Mouse (Mus musculus) lung, embryonic 14.5 days (tissue): Measurements from ENCODE around the gene Abhd12. TPM values are rescaled to one million over a fixed set of nuclear protein-coding genes. Genes with fewer than 3 reads are reported as not detected.

ENCODE experiments used
- ATAC-seq: fragments of 200-750 bp; cut with Nextera tagmentation; 2 replicates; pipeline ENCODE4 v1.8.0; 2017; ENCODE audit warnings: mild to moderate bottlenecking, moderate TSS enrichment, moderate library complexity; ENCODE audit not compliant: insufficient read depth
- DNase-seq: peaks from one replicate; pipeline ENCODE4 v3.0.0-alpha.2; 2015
- H3K27ac ChIP-seq: fragments of 300-500 bp; sonication (generic); 2 replicates; pipeline ENCODE4 v1.5.1; 2014; ENCODE audit warnings: low read depth, mild to moderate bottlenecking, moderate library complexity
- H3K27me3 ChIP-seq: fragments of 300-500 bp; sonication (generic); 2 replicates; pipeline ENCODE4 v1.6.1; 2014; ENCODE audit warnings: low read length, control low read depth; ENCODE audit not compliant: insufficient read depth
- H3K36me3 ChIP-seq: fragments of 300-500 bp; sonication (generic); 2 replicates; pipeline ENCODE4 v1.6.1; 2014; ENCODE audit warnings: control low read depth; ENCODE audit not compliant: insufficient read depth
- H3K4me1 ChIP-seq: fragments of 300-500 bp; sonication (generic); 2 replicates; pipeline ENCODE4 v1.6.1; 2014; ENCODE audit warnings: antibody characterized with exemption, control low read depth; ENCODE audit not compliant: insufficient read depth
- H3K4me2 ChIP-seq: fragments of 300-500 bp; sonication (generic); 2 replicates; pipeline ENCODE4 v1.6.1; 2014; ENCODE audit warnings: mild to moderate bottlenecking
- H3K4me3 ChIP-seq: fragments of 300-500 bp; sonication (generic); 2 replicates; pipeline ENCODE4 v1.5.1; 2014; ENCODE audit warnings: low read depth, low read length
- H3K9ac ChIP-seq: fragments of 300-500 bp; sonication (generic); 2 replicates; pipeline ENCODE4 v1.6.1; 2014
- H3K9me3 ChIP-seq: fragments of 300-500 bp; sonication (generic); 2 replicates; pipeline ENCODE4 v1.6.1; 2016; ENCODE audit warnings: low read depth, low read length, control low read depth
- CTCF ChIP-seq: IDR thresholded peaks from 2 replicates; pipeline ENCODE4 v1.5.1; 2016; ENCODE audit warnings: antibody characterized with exemption, low read depth
- WGBS: fragments of 180-500 bp; shearing (Covaris S2); extraction: QIAGEN DNeasy Blood & Tissue Kit; methylation state at CpG from one replicate; pipeline ENCODE4 v1.1.7; 2014; 5-methylcytosine and 5-hydroxymethylcytosine counted together
- polyA plus RNA-seq: library from polyadenylated mRNA; unstranded; fragments of >200 nt; fragmentation: Nextera tagmentation; extraction: Ambion mirVana; gene quantifications from 2 replicates; pipeline ENCODE4 v1.2.1, GENCODE M21; 2014

Abhd12 gene
- polyA plus RNA-seq, 1 experiment from 2014 or later = 67.2 TPM

DNA sequence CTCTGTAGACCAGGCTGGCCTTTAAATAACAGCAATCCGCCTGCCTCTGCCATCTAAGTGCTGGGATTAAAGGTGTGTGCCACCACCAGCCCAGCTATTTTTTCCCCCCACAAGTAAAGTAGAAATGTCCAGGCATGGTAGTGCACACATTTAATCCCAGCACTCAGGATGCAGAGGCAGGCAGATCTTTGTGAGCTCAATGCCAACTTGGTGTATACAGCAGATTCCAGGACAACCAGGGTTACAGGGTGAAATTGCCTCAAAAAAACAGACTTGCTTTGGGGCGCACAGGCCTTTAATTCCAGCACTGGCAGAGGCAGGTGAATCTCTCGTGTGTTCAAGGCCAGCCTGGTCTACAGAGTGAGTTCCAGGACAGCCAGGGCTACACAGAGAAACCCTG lies 18.5 kb upstream of the Abhd12 start:
- Histone ChIP-seq H3K27me3 (no peaks in the 10 kb centered on the region), H3K36me3 (peaks cover 30% of the 10 kb centered on the region), H3K27ac (no peak overlapping the region), H3K4me1 (no peaks in the 10 kb centered on the region), H3K9me3 (no peaks in the 10 kb centered on the region), H3K4me3 (no peak overlapping the region), H3K9ac (no peak overlapping the region), H3K4me2 (no peak overlapping the region)
- WGBS = 88% methylated on average over 3 of the region's 3 CpGs
- ATAC-seq (no peak), DNase-seq (no peak)
- TF ChIP-seq CTCF = no peak

DNA sequence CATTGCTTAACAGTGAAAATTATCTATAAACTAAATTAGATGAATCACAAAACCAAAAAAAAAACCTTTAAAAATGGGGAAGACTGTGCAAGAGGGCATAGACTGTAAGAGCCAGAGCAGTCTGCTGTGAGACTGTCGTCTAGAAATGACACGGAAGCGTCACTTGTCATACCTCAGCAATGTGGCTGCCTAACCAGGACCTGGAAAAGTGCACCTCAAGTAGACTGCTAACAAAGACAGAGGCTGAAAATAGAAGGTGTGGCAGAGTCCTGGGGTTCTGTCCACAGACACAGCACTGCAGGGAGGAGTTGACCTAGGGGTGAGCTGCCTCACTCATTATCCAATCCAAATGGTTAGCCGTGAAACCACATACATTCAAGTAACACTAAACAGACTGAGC lies 17.6 kb upstream of the Abhd12 start:
- peaks cover 28% of the 10 kb centered on the region for H3K36me3 ChIP-seq
- no peak for TF ChIP-seq CTCF
- no peak overlapping the region for H3K4me2 ChIP-seq
- H3K27ac ChIP-seq = no peak overlapping the region
- 85% methylated on average over 4 of the region's 4 CpGs for WGBS
- H3K9me3 ChIP-seq = no peaks in the 10 kb centered on the region
- H3K9ac ChIP-seq = no peak overlapping the region
- H3K27me3 ChIP-seq = no peaks in the 10 kb centered on the region
- H3K4me3 ChIP-seq = no peak overlapping the region
- no peak for ATAC-seq
- H3K4me1 ChIP-seq = no peaks in the 10 kb centered on the region
- DNase-seq = no peak

DNA sequence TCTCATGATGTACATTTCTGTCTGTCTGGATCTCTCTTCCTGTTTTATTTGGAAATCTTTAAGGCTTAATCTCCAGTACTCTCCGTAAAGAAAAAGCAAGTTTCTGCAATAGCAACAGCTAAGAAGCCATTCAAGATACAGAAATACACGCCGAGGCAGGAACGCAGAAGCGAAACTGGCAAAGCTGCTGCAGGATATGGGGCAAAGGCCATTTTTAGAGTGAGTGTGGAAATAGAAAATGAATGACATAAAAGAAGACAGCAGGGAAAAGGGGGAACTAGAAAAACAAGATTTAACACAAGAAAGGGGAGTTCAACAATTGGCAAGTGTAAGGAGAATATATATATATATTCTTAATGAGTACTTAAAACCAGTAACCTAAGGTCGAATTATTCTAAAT lies 17.2 kb upstream of the Abhd12 start:
- Histone ChIP-seq H3K4me1 (no peaks in the 10 kb centered on the region), H3K27ac (no peak overlapping the region), H3K36me3 (peaks cover 28% of the 10 kb centered on the region), H3K9me3 (no peaks in the 10 kb centered on the region), H3K9ac (no peak overlapping the region), H3K4me2 (no peak overlapping the region), H3K4me3 (no peak overlapping the region), H3K27me3 (no peaks in the 10 kb centered on the region)
- no peak for ATAC-seq
- DNase-seq = no peak
- 90% methylated on average over 6 of the region's 6 CpGs for WGBS
- no peak for TF ChIP-seq CTCF

DNA sequence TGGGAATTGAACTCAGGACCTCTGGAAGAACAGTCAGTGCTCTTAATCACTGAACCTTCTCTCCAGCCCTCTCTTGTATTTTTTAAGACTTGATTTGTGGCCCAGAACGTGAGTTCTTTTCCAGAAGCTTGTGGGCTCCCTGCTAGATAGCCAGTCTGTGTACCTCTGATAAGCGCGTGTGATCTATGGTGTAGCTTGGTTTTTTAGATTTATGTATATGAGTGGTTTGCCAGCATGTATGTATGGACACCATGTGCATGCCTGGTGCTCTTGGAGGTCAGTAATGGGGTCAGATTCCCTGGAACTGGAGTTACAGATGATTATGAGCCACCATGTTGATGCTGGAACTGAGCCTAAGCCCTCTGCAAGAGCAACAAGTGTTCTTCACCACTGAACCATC lies 16.0 kb upstream of the Abhd12 start:
- WGBS = 94% methylated on average over 3 of the region's 3 CpGs
- no peak for DNase-seq
- Histone ChIP-seq H3K9ac (no peak overlapping the region), H3K27ac (no peak overlapping the region), H3K9me3 (no peaks in the 10 kb centered on the region), H3K36me3 (peaks cover 34% of the 10 kb centered on the region), H3K4me2 (no peak overlapping the region), H3K4me3 (no peak overlapping the region), H3K27me3 (no peaks in the 10 kb centered on the region), H3K4me1 (no peaks in the 10 kb centered on the region)
- TF ChIP-seq CTCF = no peak
- no peak for ATAC-seq

DNA sequence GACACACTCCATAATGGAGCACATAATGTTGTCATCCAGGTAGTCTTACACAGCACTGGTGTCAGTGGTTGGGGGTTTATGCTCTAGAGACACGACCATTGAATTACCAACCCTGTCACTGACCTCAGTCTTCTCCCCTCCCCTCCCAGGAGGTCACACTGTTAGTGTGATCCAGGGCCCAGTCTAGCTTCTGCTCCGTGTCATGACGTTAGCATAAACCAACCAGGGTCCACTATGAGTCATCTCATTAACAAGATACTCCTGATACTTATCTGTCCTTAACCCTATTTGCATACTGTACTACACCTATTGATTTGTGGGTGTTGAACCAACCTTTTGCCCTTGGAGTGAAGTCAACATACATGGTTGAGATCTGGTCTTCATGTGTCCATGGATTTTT lies 14.2 kb upstream of the Abhd12 start:
- no peak overlapping the region for H3K27ac ChIP-seq
- no peaks in the 10 kb centered on the region for H3K9me3 ChIP-seq
- H3K4me2 ChIP-seq = no peak overlapping the region
- H3K36me3 ChIP-seq = peaks cover 33% of the 10 kb centered on the region
- no peaks in the 10 kb centered on the region for H3K4me1 ChIP-seq
- ATAC-seq (no peak), DNase-seq (no peak)
- no peak for TF ChIP-seq CTCF
- H3K27me3 ChIP-seq = no peaks in the 10 kb centered on the region
- 91% methylated on average over 3 of the region's 3 CpGs for WGBS
- H3K9ac ChIP-seq = no peak overlapping the region
- H3K4me3 ChIP-seq = no peak overlapping the region

DNA sequence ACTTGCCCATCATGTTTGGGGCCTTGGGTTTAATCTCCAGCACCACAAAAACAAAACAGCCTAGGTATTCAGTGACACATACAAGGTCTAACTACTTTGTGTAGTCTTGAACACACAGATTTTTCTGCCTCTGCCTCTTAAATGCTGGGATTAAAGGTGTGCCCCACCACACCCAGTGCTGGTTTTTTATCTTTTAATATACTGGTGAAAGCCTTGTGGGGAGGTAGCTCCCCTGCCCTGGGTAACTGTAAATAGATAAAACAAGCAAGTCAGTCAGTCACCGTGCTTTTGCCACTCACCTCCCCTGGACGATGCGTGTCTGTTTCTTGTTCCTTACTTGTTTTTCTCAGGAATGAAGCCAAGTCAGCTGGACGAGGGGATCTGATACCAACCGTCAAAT lies 11.2 kb upstream of the Abhd12 start:
- Histone ChIP-seq H3K27ac (no peak overlapping the region), H3K9ac (no peak overlapping the region), H3K4me1 (no peaks in the 10 kb centered on the region), H3K27me3 (no peaks in the 10 kb centered on the region), H3K9me3 (no peaks in the 10 kb centered on the region), H3K4me2 (no peak overlapping the region), H3K4me3 (no peak overlapping the region), H3K36me3 (peaks cover 31% of the 10 kb centered on the region)
- WGBS = 88% methylated on average over 5 of the region's 5 CpGs
- DNase-seq (no peak), ATAC-seq (no peak)
- TF ChIP-seq CTCF = no peak

DNA sequence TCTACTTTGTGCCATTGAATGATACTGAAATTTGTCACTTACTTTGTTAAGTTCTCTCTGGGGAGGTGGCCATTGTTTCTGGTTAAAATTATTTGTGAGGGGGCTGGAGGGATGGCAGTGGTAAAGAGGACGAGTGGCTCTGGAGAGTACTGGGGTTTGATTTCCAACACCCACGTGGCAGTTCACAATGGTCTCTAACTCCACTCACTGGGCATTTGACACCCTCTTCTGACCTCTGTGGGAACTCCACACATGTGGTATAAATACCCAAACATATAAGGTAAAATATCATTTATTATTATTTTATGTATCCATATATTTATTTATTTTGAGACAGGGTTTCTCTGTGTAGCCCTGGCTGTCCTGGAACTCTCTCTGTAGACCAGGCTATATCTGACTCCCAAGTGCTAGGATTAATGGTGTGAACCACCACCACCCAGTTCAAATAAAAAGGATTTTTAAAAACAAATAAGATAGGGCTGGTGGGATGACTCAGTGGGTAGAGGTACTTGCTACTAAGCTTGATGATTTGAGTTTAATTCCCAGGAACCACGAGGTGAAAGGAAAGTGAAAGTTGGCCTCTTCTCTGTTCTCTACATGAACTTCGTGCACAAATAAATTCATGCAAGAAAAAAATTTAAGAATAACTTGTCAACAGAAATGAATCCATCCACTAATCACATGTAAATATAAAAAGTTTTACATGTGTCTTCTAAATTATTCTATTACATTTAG lies 10.4 kb upstream of the Abhd12 start:
- Histone ChIP-seq H3K4me3 (no peak overlapping the region), H3K9ac (no peak overlapping the region), H3K9me3 (no peaks in the 10 kb centered on the region), H3K27me3 (no peaks in the 10 kb centered on the region), H3K27ac (no peak overlapping the region), H3K36me3 (peaks cover 31% of the 10 kb centered on the region), H3K4me2 (no peak overlapping the region), H3K4me1 (no peaks in the 10 kb centered on the region)
- DNase-seq (no peak), ATAC-seq (no peak)
- 80% methylated on average over 4 of the region's 4 CpGs for WGBS
- TF ChIP-seq CTCF = no peak
